Mouse (Mus musculus) v-Abl transformed pro-B cells (cell line): ENCODE results near the gene Ctdsp2.

Source experiments
- in situ Hi-C, 2 experiments: fragments of 400-800 bp; cut with MboI; formaldehyde crosslinking; loops; one replicate each; pipeline ENCODE4 v1.15.1; 2025; ENCODE audit not compliant: unreplicated experiment in 2 of 2

The Ctdsp2 gene

DNA sequence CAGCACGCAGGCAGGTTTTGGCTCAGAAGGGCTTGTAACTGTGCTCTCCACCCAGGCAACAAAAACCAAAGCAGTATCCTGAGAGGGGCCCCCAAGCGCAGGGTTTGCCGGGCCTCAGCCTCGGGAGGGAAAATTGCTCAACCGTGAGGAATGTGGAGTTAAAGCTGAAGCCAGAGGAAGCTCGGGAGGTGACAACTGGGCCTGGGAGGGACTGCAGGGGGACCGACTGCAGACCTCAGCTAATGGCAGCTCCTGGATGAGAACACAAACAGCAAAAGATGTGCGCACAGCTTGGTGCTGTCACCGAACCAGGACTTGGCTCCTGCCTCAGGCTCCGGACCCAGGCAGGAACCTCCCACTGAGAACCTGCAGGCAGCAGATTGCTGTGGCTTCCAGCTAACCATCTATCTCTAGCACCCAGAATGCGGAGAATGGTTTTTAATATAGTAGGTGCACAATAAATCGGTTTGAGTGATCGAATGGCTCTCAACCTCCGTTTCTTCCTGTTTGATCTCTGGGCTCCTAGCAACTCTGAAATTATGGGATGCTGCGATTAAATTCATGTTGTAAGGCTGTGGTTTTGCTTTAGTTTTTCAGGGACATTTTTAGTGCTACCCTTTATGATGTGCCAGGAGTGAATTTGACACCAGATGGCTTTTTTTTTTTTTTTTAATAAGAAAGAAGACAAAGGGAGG lies 16.1 kb upstream of the Ctdsp2 start:
- in situ Hi-C loops: no loop called here

DNA sequence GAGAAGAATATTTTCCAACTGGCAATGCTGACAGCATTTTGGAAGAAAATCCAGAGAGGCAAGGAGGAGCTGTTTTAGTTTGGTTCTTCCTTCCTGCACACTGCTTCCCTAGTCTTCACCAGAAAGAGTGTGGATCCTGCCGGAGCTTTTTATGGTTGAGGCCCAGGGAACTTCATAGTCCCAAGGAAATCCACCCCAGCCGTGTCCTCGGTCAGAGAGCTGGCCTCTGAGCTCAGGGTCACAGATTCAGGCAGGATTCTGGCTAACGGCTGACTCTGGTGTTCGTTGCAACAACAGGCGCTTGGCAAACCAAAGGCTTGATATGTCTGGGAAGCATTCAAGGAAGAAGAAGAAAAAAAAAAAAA lies 15.6 kb upstream of the Ctdsp2 start:
- in situ Hi-C loops: no loop called here

DNA sequence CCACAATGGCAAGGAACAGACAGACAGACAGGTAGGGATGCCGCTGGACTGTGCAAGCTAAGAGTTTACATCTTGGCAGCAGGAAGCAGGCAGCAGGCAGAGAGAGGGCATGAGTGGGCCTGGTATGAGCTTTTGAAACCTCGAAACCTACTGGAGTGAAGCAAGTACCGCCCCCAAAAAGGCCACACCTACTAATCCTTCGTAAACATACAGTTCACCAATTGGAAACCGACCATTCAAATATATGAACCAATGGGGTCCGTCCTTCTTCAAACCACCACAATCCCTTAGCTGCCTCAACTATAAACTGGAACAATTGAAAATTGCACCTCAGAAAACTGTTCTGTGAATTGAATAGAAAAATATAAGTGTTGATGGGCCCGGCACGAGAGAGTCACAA lies 14.7 kb upstream of the Ctdsp2 start:
- in situ Hi-C loops: no loop called here

DNA sequence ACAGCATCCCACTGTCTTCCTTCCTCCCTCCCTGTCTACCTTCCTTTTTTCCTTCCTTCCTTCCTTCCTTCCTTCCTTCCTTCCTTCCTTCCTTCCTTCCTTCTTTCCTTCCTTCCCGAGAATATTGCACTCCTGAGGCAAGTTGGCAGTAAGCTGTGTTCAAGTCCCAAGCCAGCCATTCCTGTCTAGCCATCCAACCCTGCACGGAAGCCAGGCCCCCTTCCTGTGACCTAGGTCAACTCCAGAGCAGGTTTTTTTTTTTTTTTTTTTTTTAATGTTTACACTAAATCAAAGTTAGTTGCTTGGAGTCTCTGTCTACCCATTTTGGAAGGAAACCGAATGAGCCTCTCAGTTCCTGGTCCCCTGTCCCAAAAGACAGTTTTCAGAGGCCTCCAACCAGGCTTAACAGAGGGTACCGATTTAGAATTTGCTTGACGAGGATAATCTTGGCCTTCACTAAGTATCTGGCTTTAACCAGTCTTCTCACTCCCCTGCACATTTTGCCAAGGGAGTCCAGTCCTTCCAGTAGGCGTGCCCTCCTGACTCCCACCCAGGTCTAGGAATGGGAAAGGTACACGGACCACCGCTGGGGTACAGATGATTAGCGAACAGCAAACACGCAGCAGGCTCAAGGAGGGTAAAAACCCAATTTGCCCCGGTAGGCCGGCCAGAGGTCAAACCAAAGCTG lies 7.0 kb upstream of the Ctdsp2 start:
- in situ Hi-C loops: no loop called here

DNA sequence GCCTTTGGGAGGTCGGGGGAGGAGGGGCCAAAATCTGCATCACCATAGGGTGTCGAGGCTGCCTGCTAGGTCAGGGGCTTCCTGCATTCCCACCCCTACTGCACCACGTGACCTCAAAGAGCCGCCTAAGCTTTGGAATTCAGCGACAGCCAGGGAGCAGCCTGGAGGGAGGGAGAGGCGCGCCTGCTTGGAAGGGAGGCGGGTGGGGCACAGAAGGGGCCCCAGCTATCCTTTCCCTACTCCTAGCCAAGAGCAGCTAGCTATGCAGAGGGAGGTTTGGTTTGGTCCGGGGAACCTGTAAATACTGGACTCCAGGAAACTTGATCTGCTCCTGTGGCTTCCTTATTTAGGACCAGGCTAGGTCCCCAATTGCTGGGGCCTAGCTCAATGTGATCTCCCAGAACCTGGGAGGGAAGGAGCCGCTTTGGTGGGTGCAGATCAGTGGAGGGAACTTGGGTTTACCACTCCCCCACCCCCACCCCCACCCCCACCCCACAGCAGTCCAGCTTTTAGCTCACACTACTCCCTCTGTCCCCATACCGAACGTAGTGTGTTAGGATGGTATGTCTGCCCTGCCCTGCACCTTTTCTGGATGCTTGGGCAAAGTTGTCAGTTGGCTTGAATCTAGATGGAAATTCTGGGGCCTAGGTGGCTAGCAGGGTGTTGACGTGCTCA lies 6.3 kb upstream of the Ctdsp2 start:
- in situ Hi-C loops: no loop called here

DNA sequence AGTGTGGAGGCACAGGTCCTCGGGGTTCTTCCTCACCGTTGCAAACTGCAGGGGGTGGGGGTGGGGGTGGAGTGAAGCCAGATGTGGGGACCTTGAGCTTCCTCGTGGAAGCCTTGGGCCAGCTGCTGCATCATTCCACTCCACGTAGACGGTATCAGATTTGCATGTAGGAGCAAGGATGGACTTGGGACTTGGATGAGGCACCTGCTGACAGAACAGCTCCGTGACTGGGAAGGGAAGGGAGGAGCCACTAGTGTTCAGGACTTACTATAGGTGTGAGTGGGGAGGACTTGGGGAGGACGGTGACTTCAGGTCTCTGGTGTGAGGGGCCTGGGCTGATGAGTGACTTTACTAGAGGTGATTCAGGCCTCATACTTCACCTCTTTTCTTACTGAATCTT lies 5.5 kb upstream of the Ctdsp2 start:
- in situ Hi-C loops: no loop called here

DNA sequence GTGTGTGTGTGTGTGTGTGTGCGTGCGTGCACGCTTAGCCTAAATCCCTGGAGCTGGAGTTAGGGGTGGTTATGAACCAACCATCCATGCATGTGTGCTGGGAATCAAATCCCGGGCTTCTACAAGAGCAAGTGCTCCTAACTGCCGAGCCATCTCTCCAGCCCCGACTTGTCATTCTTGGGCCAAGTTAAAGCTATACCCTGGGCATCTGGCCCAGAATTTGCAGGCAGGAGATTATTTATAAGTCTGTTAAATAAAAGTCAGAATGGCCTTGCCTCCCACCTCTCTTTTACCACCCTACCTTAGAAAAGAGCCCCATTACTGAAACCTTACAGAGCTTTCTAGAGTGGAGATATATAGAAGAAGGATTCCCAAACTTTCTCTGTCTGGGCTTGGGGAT lies 2.8 kb upstream of the Ctdsp2 start:
- in situ Hi-C loops: no loop called here

DNA sequence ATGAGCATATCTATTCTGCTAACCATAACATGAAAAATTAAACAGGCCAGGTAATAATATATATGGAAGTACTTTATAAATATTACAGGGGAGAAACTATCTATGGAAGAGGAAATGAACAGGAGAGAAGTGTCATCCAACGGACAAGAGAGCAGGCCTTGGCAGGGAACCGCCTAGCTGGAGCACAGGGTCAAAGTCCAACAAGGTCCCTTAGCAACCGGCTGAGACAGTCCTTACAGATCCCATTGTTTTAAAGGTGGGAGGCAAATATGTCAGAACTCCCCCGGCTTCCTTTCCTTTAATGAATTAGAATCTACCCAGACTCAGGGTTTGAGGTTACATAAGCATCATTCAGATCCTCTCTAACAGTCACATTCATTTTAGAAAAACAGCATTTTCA lies 1.4 kb upstream of the Ctdsp2 start:
- in situ Hi-C loops: no loop called here

DNA sequence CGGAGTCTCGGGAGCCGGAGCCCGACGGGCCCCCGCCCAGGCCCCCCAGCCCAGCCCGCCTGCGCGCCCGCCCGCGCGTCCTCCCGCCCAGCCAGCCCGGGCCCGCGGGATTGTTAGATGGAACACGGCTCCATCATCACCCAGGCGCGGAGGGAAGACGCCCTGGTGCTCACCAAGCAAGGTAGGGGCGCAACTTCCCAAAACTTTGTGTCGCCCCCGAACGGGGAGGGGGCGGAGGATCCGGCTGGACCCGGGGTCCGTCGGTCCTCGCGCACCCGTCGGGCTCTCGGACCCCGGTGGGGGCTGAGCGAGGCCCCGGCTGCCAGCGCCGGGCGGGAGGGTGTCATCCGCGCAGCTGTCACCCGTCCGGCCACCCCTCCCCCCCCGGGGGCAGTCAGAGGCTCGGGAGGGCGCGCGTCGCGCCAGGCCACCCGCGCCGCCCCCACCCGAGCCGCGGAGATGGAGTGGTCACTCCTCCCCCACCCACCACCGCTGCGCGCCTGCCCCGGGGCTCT lies 661 bp downstream of the Ctdsp2 start:
- in situ Hi-C loops: no loop called here

DNA sequence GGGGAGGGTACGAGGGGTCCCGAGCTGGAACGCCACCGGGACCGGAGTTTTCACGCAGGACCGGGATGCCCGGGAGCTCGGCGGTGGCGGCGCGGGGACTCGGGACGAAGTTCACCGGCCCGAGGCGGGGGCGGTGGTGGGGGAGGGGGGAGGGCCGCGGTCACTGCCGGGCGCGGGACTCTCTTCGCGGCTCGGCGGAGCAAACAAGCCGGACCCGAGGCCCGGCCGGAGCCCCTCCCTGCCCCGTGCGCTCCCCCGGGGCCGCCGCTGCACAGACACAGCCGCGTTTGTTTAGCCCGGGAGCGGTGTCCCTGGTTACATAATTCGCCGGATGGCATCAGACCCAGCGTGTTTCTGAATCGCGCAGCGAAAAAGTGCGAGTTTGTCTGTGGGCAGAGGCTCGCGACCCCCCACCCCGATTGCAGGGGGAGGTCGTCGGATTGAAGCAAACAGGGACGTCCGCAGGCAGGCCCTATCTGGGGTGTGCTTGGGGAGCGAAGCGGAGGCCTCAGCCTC lies 1.2 kb downstream of the Ctdsp2 start:
- in situ Hi-C loops: no loop called here

DNA sequence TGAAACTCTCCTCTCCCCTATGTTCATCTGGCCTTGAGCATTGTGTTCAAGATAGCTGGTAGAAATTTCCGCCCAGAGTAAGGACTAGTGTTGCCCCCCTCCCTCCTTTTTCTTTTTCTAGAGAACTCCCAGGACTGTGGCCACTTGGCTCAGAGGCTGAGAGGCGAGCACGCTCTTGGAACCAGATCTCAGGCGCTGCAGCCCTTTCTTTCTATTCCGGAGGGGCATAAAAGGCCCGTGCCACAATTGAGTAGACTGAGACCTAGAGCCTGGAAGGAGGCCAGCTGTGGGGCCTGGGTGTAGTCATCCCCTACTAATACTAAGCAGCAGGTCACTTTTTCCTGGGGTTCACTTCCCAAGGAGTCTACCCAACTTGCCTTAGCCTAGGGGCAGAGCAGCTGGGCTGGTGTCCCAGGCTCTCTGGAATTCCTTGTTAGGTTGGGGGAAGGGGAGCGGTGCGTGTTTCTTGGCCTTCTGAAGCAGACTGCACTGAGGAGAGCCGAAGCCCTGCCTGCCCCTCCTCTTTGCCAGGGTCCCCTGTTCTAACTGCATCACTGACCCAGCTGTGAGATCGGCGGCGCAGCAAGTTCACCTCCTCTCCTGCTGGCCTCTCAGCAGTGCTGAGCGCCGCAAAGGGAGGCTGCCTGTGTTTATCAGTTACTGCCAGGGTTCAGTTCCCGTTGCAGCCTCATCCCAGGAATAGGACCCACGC lies 1.9 kb downstream of the Ctdsp2 start:
- in situ Hi-C loops: no loop called here

DNA sequence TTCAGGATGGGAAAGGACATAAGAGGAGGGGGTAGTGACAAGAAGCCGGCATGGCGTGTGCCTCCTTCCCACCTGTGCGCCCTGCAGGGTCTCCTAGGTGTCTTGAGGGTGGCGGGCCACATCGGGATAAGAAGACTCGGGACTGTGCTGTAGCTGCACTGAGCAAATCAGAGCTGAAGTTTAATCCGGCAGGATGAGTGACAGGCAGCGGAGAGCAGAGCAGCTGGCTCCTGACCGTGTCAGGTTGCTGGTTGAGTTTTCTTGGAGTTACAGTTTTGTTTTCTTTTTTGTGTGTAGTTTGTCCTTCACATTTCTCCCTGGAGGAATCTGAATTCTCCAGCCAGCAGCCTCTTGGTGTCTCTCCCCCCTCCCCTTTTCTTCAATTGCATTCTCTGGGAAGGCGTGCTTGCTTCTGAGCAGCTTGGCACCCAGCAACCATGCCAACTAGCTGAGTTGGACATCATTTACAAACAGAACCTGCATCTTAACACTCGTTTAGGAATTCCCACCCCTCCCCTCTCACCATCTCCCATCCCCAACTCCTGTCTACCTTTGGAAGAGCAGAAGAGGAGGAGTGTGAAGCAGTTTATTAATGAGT lies 2.5 kb downstream of the Ctdsp2 start:
- in situ Hi-C loops: no loop called here

DNA sequence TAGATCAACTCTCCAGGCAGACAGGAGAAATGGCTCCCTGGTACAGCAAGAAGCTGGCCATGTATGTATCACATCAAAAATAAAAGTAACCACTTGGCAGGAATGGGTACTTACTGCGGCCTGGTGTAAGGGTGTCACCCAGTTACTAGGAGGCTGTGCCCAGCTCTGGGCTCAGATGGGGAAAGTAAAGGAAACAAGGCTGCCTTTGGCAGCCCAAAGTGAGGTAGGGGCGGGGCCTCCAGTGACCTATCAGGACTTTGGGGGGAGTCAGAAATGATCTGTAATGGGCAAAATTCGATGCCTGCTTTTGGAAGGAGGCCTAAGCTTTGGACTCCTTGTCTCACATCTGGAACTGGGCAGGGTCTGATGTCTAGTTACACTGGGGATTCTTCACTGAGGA lies 3.2 kb downstream of the Ctdsp2 start:
- in situ Hi-C loops: no loop called here

DNA sequence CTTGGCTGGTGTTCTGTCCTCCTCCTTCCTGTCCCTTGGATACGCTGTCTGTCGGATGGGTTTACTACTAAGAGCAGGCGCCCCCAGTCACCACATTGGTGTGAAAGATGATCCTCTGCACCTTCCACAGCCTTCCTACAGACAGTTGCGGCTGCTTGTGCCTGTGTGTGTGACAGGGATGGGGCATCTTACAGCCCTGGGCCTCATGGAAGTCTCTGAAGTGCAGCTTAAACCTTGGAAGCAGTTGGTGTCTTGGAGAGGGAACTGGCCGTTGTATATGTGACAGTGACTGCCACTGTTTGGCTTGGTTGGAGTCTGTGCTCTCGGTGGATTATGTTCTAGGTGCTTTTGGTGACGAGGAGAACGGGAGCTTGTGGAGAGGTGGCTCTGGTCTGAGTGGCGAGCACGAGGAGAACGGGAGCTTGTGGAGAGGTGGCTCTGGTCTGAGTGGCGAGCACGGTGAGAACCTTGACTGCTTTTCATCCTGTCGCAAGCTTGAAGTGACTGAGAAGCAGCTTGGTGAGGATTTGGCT lies 4.7 kb downstream of the Ctdsp2 start:
- in situ Hi-C loops: no loop called here

DNA sequence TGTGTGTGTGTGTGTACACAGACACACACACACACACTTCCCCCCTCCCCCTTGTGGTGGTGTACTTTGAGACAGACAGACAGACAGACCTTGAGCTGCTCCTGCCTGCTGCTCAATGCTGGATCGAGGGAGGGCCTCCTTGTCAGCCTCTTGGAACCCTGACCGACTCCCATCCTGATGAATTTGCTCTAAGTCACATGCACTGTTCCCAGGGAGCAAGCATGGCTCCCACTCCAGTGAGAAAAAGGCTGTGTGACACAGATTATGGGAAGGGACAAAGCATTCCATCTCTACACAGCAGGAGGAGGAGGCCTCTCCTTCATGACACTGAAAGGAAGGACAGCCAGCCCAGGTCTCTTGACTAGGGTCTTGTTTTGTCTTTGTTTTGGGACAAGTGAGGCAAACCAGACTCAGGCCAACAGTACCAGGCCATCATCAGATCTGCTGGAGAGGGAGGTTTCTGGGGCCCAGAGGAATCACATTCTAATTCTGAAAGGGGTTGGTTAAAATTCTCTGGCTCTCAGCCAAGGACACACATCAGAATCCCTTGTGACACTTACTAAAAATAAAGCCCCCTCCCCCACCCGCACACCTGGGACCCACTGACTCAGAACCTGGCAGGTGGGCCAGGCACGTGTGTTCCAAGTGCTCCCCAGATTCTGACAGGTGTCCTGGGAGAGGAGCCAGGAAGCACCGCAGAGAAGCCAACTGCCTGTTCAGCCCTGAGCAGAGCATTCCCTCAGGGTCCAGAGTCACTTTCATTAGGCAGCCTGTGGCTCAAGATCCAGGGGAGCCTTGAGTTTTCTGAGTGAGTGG lies 5.9 kb downstream of the Ctdsp2 start:
- in situ Hi-C loops: no loop called here

DNA sequence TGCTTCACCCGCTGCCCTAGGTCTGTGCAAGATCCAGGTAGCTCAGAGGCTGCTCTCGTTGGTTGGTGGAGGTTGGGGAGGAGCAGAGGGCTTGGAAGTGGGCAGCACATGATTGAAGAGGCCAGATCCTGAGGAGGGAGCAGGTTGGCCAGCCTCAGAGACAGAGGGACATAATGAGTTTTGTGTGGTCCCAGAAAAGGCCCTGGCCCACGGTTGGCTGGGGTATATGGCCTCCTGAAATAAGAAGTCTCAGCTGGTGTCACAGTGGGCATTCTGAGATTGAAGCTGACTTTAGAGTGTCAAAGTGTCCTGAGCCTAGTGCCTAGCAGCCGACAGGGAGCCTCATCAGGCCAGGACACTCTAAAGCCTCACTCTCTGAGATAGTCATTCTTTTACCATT lies 6.6 kb downstream of the Ctdsp2 start:
- in situ Hi-C loops: no loop called here

DNA sequence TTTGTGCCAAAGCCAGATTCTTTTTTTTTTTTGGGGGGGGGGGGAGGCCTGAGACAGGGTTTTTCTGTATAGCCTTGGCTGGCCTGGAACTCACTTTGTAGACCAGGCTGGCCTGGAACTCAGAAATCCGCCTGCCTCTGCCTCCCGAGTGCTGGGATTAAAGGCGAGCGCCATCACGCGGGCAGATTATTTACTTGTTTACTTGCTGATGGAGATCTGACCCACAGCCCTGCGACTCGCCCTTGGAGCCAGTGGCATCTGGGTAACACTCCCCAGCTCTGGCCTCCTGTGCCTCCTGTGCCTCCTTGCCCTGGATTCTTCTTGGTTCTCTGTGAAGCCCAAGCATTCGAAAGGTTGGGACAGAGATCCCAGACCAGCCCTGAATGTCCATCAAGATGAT lies 7.1 kb downstream of the Ctdsp2 start:
- in situ Hi-C loops: no loop called here

DNA sequence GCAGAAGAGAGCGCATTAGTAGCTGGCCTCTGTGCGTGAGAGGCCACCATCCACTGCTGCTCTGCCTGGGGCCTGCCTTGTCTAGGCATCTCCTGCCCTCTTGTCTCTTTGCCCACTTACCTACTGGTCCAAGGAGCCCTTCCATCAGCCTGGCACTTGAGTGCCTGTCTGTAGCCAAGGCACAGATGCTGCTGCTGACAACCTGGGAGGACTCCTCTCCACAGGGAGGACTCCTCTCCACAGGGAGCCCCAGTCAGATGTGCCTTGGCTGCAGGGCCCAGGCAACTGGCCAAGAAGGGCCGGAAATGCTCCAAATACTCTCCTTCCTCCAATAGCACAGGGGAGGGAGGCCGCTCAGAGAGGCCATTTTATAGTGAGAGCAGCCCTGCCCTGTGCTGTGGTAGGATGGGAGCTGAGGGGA lies 8.0 kb downstream of the Ctdsp2 start:
- in situ Hi-C loops: no loop called here
